Mouse (Mus musculus) olfactory bulb, adult 2 months (tissue): ENCODE measurements at regions not wholly inside any gene's neighbourhood (a gene's known extent, or its start where the extent isn't known, plus 50 kb on each side); places are given as distances from the start of the nearest gene placed in this dataset.

Experiments used
- CTCF ChIP-seq: fragments of 200-500 bp; IDR thresholded peaks from 2 replicates; pipeline ENCODE4 v1.5.1; 2012; ENCODE audit warnings: low read depth, mild to moderate bottlenecking, low read length, moderate library complexity; ENCODE audit not compliant: insufficient read depth
- POLR2A ChIP-seq: fragments of 200-500 bp; IDR thresholded peaks from 2 replicates; pipeline ENCODE4 v1.6.1; 2012; ENCODE audit warnings: mild to moderate bottlenecking, low read depth, low read length, moderate library complexity; ENCODE audit not compliant: insufficient read depth

- TF ChIP-seq POLR2A (no peak), CTCF (no peak)
Observed at GRCm38 (mm10) chr12:74651256-74651655, 335.1 kb upstream of the Gm11042 start.
